Mouse (Mus musculus): ENCODE results near the gene C8g. TPM values are rescaled to one million over a fixed set of nuclear protein-coding genes. Genes with fewer than 3 reads are reported as not detected.

The C8g gene
- polyA plus RNA-seq, 1 experiment = 2.4 TPM

- DNase-seq (ENCODE audit: low spot score) = no peak
Observed at GRCm38 (mm10) chr2:25468962-25469915, 32.3 kb downstream of the C8g start.

GRCm38 (mm10) chr2:25467606-25468303 is 33.8 kb downstream of the C8g start:
- no peak for DNase-seq (ENCODE audit: low spot score)

- DNase-seq (ENCODE audit: low spot score) = no peak
Observed at GRCm38 (mm10) chr2:25465816-25466635, 35.5 kb downstream of the C8g start.

- DNase-seq (ENCODE audit: low spot score) = no peak
Observed at GRCm38 (mm10) chr2:25465256-25465655, 36.3 kb downstream of the C8g start.

- no peak for DNase-seq (ENCODE audit: low spot score)
Observed at GRCm38 (mm10) chr2:25463630-25464029, 37.9 kb downstream of the C8g start.

- no peak for DNase-seq (ENCODE audit: low spot score)
Observed at GRCm38 (mm10) chr2:25461407-25461806, 40.1 kb downstream of the C8g start.

GRCm38 (mm10) chr2:25460551-25461309 is 40.8 kb downstream of the C8g start, which contains the start of gene Paxx:
TSS of gene Paxx (minus strand) at chr2:25461094.
- DNase-seq (ENCODE audit: low spot score) = peak; percentile 85

- no peak for DNase-seq (ENCODE audit: low spot score)
Observed at GRCm38 (mm10) chr2:25460135-25460534, 41.4 kb downstream of the C8g start.

GRCm38 (mm10) chr2:25458911-25459310 is 42.6 kb downstream of the C8g start:
- no peak for DNase-seq (ENCODE audit: low spot score)

- DNase-seq (ENCODE audit: low spot score) = no peak
Observed at GRCm38 (mm10) chr2:25457022-25457896, 44.3 kb downstream of the C8g start.

- DNase-seq (ENCODE audit: low spot score) = no peak
Observed at GRCm38 (mm10) chr2:25456205-25456953, 45.1 kb downstream of the C8g start, which contains the start of gene Clic3. TSS of gene Clic3 (plus strand) at chr2:25456838.

GRCm38 (mm10) chr2:25452951-25453350 is 48.6 kb downstream of the C8g start:
- DNase-seq (ENCODE audit: low spot score) = no peak

GRCm38 (mm10) chr2:25450853-25451647 is 50.5 kb downstream of the C8g start:
- no peak for DNase-seq (ENCODE audit: low spot score)

Other genes starting within 250 kb of the C8g start
- gene Tmem203, start 246.3 kb downstream of the C8g start, polyA plus RNA-seq (2012; rRNA removed) = 30.7 and 34.2 TPM in 2 replicates
- 8.0 and 13.6 TPM in 2 replicates for gene Tprn, start 239.1 kb downstream of the C8g start, polyA plus RNA-seq (2012; rRNA removed)
- 58.8 and 84.8 TPM in 2 replicates for gene Ssna1, start 229.3 kb downstream of the C8g start, polyA plus RNA-seq (2012; rRNA removed)
- 84.5 and 88.3 TPM in 2 replicates for gene Anapc2, start 229.2 kb downstream of the C8g start, polyA plus RNA-seq (2012; rRNA removed)
- not detected in 2 replicates for gene Tmem210, start 213.6 kb downstream of the C8g start, polyA plus RNA-seq (2012; rRNA removed)
- gene Lrrc26, start 211.8 kb downstream of the C8g start, polyA plus RNA-seq (2012; rRNA removed) = 7.0 and 8.2 TPM in 2 replicates
- gene Grin1, start 182.5 kb downstream of the C8g start, polyA plus RNA-seq (2012; rRNA removed) = 1.1 TPM in 2 replicates
- gene Man1b1, start 169.4 kb downstream of the C8g start, polyA plus RNA-seq (2012; rRNA removed) = 15.2 and 22.8 TPM in 2 replicates
- gene Dpp7, start 145.4 kb downstream of the C8g start, polyA plus RNA-seq (2012; rRNA removed) = 36.0 and 37.3 TPM in 2 replicates
- 36.8 and 38.3 TPM in 2 replicates for gene Uap1l1, start 136.0 kb downstream of the C8g start, polyA plus RNA-seq (2012; rRNA removed)
- 1.6 and 2.5 TPM in 2 replicates for gene Sapcd2, start 129.4 kb downstream of the C8g start, polyA plus RNA-seq (2012; rRNA removed)
- 104 and 107 TPM in 2 replicates for gene Entpd2, start 105.8 kb downstream of the C8g start, polyA plus RNA-seq (2012; rRNA removed)
- 103 and 126 TPM in 2 replicates for gene Npdc1, start 102.4 kb downstream of the C8g start, polyA plus RNA-seq (2012; rRNA removed)
- 0.19 and 0.29 TPM in 2 replicates for gene Fut7, start 78.5 kb downstream of the C8g start, polyA plus RNA-seq (2012; rRNA removed)
- gene Abca2, start 73.0 kb downstream of the C8g start, polyA plus RNA-seq (2012; rRNA removed) = 6.3 and 16.4 TPM in 2 replicates
- gene Clic3, start 44.9 kb downstream of the C8g start, polyA plus RNA-seq (2012; rRNA removed) = 0.69 and 2.2 TPM in 2 replicates
- gene Paxx, start 40.6 kb downstream of the C8g start, polyA plus RNA-seq (2012; rRNA removed) = 50.8 and 61.1 TPM in 2 replicates
- 0.38 and 0.74 TPM in 2 replicates for gene Ptgds, start 31.7 kb downstream of the C8g start, polyA plus RNA-seq (2012; rRNA removed)
- not detected in 2 replicates for gene Lcn12, start 7.8 kb downstream of the C8g start, polyA plus RNA-seq (2012; rRNA removed)
- 15.1 and 36.1 TPM in 2 replicates for gene Fbxw5, start 969 bp downstream of the C8g start, polyA plus RNA-seq (2012; rRNA removed)
- gene Traf2, start 45.2 kb upstream of the C8g start, polyA plus RNA-seq (2012; rRNA removed) = 15.5 and 15.7 TPM in 2 replicates
- gene Edf1, start 56.1 kb upstream of the C8g start, polyA plus RNA-seq (2012; rRNA removed) = 222 and 224 TPM in 2 replicates
- gene Mamdc4, start 73.1 kb upstream of the C8g start, polyA plus RNA-seq (2012; rRNA removed) = 1.3 and 1.4 TPM in 2 replicates
- 64.2 and 75.6 TPM in 2 replicates for gene Phpt1, start 73.5 kb upstream of the C8g start, polyA plus RNA-seq (2012; rRNA removed)
- 0.47 and 0.57 TPM in 2 replicates for gene Ajm1, start 80.0 kb upstream of the C8g start, polyA plus RNA-seq (2012; rRNA removed)
- gene Rabl6, start 106.8 kb upstream of the C8g start, polyA plus RNA-seq (2012; rRNA removed) = 66.5 and 73.8 TPM in 2 replicates
- not detected in 2 replicates for gene Ccdc183, start 116.0 kb upstream of the C8g start, polyA plus RNA-seq (2012; rRNA removed)
- 55.4 and 59.7 TPM in 2 replicates for gene Tmem141, start 120.3 kb upstream of the C8g start, polyA plus RNA-seq (2012; rRNA removed)
- 22.9 and 30.6 TPM in 2 replicates for gene Fcna, start 126.3 kb upstream of the C8g start, polyA plus RNA-seq (2012; rRNA removed)
- gene Lcn8, start 151.4 kb upstream of the C8g start, polyA plus RNA-seq (2012; rRNA removed) = 0.94 and 1.8 TPM in 2 replicates
- 0.32 TPM in 1 of 2 replicates, not detected in the other for gene Lcn5, start 156.2 kb upstream of the C8g start, polyA plus RNA-seq (2012; rRNA removed)
- gene Lcn6, start 175.1 kb upstream of the C8g start, polyA plus RNA-seq (2012; rRNA removed) = 0.36 and 0.63 TPM in 2 replicates
- gene Lcn10, start 181.0 kb upstream of the C8g start, polyA plus RNA-seq (2012; rRNA removed) = 0.06 TPM in 1 of 2 replicates, not detected in the other
- not detected in 2 replicates for gene Obp2a, start 198.3 kb upstream of the C8g start, polyA plus RNA-seq (2012; rRNA removed)
- gene Bmyc, start 205.0 kb upstream of the C8g start, polyA plus RNA-seq (2012; rRNA removed) = 30.9 and 41.7 TPM in 2 replicates
- not detected in 2 replicates for gene Obp2b, start 235.3 kb upstream of the C8g start, polyA plus RNA-seq (2012; rRNA removed)

All from urinary bladder, adult 2 months (tissue).